Mouse (Mus musculus) cerebellum, postnatal 4 days (tissue): Measurements from ENCODE around the gene Ddias.

Experiments
- DNase-seq, 2 experiments: peaks; one replicate each; pipeline ENCODE4 v3.0.0; 2022; ENCODE audit warnings: low spot score in 2 of 2, mixed read lengths in 1 of 2

The Ddias gene

GRCm38 (mm10) chr7:92866526-92866925 lies 7.5 kb downstream of the Ddias start:
- DNase-seq, result no peak

GRCm38 (mm10) chr7:92848246-92848645 lies 25.8 kb downstream of the Ddias start:
- DNase-seq, result no peak

- DNase-seq, result no peak
These were observed 31.8 kb downstream of the Ddias start for GRCm38 (mm10) chr7:92842254-92842653.

- DNase-seq, result no peak
These were observed 36.1 kb downstream of the Ddias start for GRCm38 (mm10) chr7:92837907-92838306.

GRCm38 (mm10) chr7:92837226-92837625 lies 36.8 kb downstream of the Ddias start:
- no peak for DNase-seq

- no peak for DNase-seq
These were observed 37.6 kb downstream of the Ddias start for GRCm38 (mm10) chr7:92836447-92836846.

- no peak for DNase-seq
These were observed 39.7 kb downstream of the Ddias start for GRCm38 (mm10) chr7:92834391-92834790.

- DNase-seq, result no peak
These were observed 41.7 kb downstream of the Ddias start for GRCm38 (mm10) chr7:92832395-92832794.

GRCm38 (mm10) chr7:92827981-92828380 lies 46.1 kb downstream of the Ddias start:
- no peak for DNase-seq

GRCm38 (mm10) chr7:92826248-92826647 lies 47.8 kb downstream of the Ddias start:
- no peak for DNase-seq

GRCm38 (mm10) chr7:92822409-92823101 lies 51.5 kb downstream of the Ddias start:
- DNase-seq, result no peak

- no peak for DNase-seq
These were observed 52.2 kb downstream of the Ddias start for GRCm38 (mm10) chr7:92821871-92822270.

- DNase-seq, result no peak
These were observed 53.0 kb downstream of the Ddias start for GRCm38 (mm10) chr7:92820941-92821465.

GRCm38 (mm10) chr7:92820410-92820809 lies 53.6 kb downstream of the Ddias start:
- no peak for DNase-seq

GRCm38 (mm10) chr7:92819656-92820055 lies 54.4 kb downstream of the Ddias start:
- DNase-seq, result no peak

- DNase-seq, result no peak
These were observed 56.2 kb downstream of the Ddias start for GRCm38 (mm10) chr7:92817886-92818285.

- DNase-seq, result no peak
These were observed 56.8 kb downstream of the Ddias start for GRCm38 (mm10) chr7:92817242-92817641.

- DNase-seq, result no peak
These were observed 62.3 kb downstream of the Ddias start for GRCm38 (mm10) chr7:92811667-92812279.
